Mouse (Mus musculus) lung, embryonic 14.5 days (tissue): ENCODE measurements around the gene Olfr1158. TPM values are rescaled to one million over a fixed set of nuclear protein-coding genes. Genes with fewer than 3 reads are reported as not detected.

Source experiments
- ATAC-seq: fragments of 200-750 bp; cut with Nextera tagmentation; 2 replicates; pipeline ENCODE4 v1.8.0; 2017; ENCODE audit warnings: mild to moderate bottlenecking, moderate TSS enrichment, moderate library complexity; ENCODE audit not compliant: insufficient read depth
- DNase-seq: peaks from one replicate; pipeline ENCODE4 v3.0.0-alpha.2; 2015
- H3K27ac ChIP-seq: fragments of 300-500 bp; sonication (generic); 2 replicates; pipeline ENCODE4 v1.5.1; 2014; ENCODE audit warnings: low read depth, mild to moderate bottlenecking, moderate library complexity
- H3K27me3 ChIP-seq: fragments of 300-500 bp; sonication (generic); 2 replicates; pipeline ENCODE4 v1.6.1; 2014; ENCODE audit warnings: low read length, control low read depth; ENCODE audit not compliant: insufficient read depth
- H3K36me3 ChIP-seq: fragments of 300-500 bp; sonication (generic); 2 replicates; pipeline ENCODE4 v1.6.1; 2014; ENCODE audit warnings: control low read depth; ENCODE audit not compliant: insufficient read depth
- H3K4me1 ChIP-seq: fragments of 300-500 bp; sonication (generic); 2 replicates; pipeline ENCODE4 v1.6.1; 2014; ENCODE audit warnings: antibody characterized with exemption, control low read depth; ENCODE audit not compliant: insufficient read depth
- H3K4me2 ChIP-seq: fragments of 300-500 bp; sonication (generic); 2 replicates; pipeline ENCODE4 v1.6.1; 2014; ENCODE audit warnings: mild to moderate bottlenecking
- H3K4me3 ChIP-seq: fragments of 300-500 bp; sonication (generic); 2 replicates; pipeline ENCODE4 v1.5.1; 2014; ENCODE audit warnings: low read depth, low read length
- H3K9ac ChIP-seq: fragments of 300-500 bp; sonication (generic); 2 replicates; pipeline ENCODE4 v1.6.1; 2014
- H3K9me3 ChIP-seq: fragments of 300-500 bp; sonication (generic); 2 replicates; pipeline ENCODE4 v1.6.1; 2016; ENCODE audit warnings: low read depth, low read length, control low read depth
- CTCF ChIP-seq: IDR thresholded peaks from 2 replicates; pipeline ENCODE4 v1.5.1; 2016; ENCODE audit warnings: antibody characterized with exemption, low read depth
- polyA plus RNA-seq: library from polyadenylated mRNA; unstranded; fragments of >200 nt; fragmentation: Nextera tagmentation; extraction: Ambion mirVana; gene quantifications from 2 replicates; pipeline ENCODE4 v1.2.1, GENCODE M21; 2014

Gene Olfr1158
- polyA plus RNA-seq, 1 experiment from 2014 or later = not detected

DNA sequence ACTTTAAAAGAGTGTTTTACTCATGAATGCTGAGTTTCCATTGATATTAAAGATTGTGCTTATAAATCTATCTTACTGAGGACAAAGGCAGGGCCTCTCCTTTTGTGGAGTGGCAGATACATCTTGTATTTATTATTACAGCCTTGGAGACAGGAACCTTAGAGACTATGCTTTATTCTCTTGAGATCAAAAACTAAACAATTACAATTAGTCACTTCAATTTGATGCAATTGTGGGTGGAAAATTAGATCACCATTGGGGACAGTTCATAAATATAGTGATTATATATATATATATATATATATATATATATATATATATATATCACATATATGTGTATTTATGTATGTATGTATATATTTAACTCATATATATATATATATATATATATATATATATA lies 47.7 kb downstream of the Olfr1158 start, which contains the start of gene Olfr73:
Olfr73 (minus strand) TSS at position 101 of the 400 bp plus-strand sequence.
- no peaks in the 10 kb centered on the region for H3K9me3 ChIP-seq
- no peaks in the 10 kb centered on the region for H3K36me3 ChIP-seq
- H3K4me1 ChIP-seq = no peaks in the 10 kb centered on the region
- H3K27me3 ChIP-seq = no peaks in the 10 kb centered on the region
- H3K4me3 ChIP-seq = no peak within 1 kb of the TSS
- ATAC-seq = no peak
- no peak within 1 kb of the TSS for H3K9ac ChIP-seq
- TF ChIP-seq CTCF = no peak
- H3K4me2 ChIP-seq = no peak within 1 kb of the TSS
- H3K27ac ChIP-seq = no peak within 1 kb of the TSS
- no peak for DNase-seq

Other genes starting within 250 kb of the Olfr1158 start
- not detected in 2 replicates for gene Olfr1140, start 246.4 kb upstream of the Olfr1158 start, polyA plus RNA-seq
- gene Olfr1141, start 236.1 kb upstream of the Olfr1158 start, polyA plus RNA-seq = not detected in 2 replicates
- not detected in 2 replicates for gene Olfr152, start 210.6 kb upstream of the Olfr1158 start, polyA plus RNA-seq
- gene Olfr1143, start 189.5 kb upstream of the Olfr1158 start, polyA plus RNA-seq = not detected in 2 replicates
- gene Olfr1145, start 180.3 kb upstream of the Olfr1158 start, polyA plus RNA-seq = not detected in 2 replicates
- gene Olfr1148, start 159.6 kb upstream of the Olfr1158 start, polyA plus RNA-seq = not detected in 2 replicates
- not detected in 2 replicates for gene Olfr1150-ps1, start 146.1 kb upstream of the Olfr1158 start, polyA plus RNA-seq
- not detected in 2 replicates for gene Olfr1151, start 134.3 kb upstream of the Olfr1158 start, polyA plus RNA-seq
- gene Olfr1152, start 123.6 kb upstream of the Olfr1158 start, polyA plus RNA-seq = not detected in 2 replicates
- not detected in 2 replicates for gene Olfr1153, start 95.2 kb upstream of the Olfr1158 start, polyA plus RNA-seq
- gene Olfr1154, start 84.9 kb upstream of the Olfr1158 start, polyA plus RNA-seq = not detected in 2 replicates
- not detected in 2 replicates for gene Olfr1155, start 45.0 kb upstream of the Olfr1158 start, polyA plus RNA-seq
- gene Olfr1156, start 37.0 kb upstream of the Olfr1158 start, polyA plus RNA-seq = not detected in 2 replicates
- not detected in 2 replicates for gene Olfr1157, start 21.8 kb upstream of the Olfr1158 start, polyA plus RNA-seq
- not detected in 2 replicates for gene Olfr74, start 15.4 kb upstream of the Olfr1158 start, polyA plus RNA-seq
- gene Olfr1160, start 18.2 kb downstream of the Olfr1158 start, polyA plus RNA-seq = not detected in 2 replicates
- not detected in 2 replicates for gene Olfr1161, start 32.7 kb downstream of the Olfr1158 start, polyA plus RNA-seq
- not detected in 2 replicates for gene Olfr73, start 47.6 kb downstream of the Olfr1158 start, polyA plus RNA-seq
- gene Olfr1162, start 61.0 kb downstream of the Olfr1158 start, polyA plus RNA-seq = not detected in 2 replicates
- gene Olfr1163, start 81.7 kb downstream of the Olfr1158 start, polyA plus RNA-seq = not detected in 2 replicates
- gene Olfr1164, start 103.9 kb downstream of the Olfr1158 start, polyA plus RNA-seq = not detected in 2 replicates
- not detected in 2 replicates for gene Olfr1166, start 138.2 kb downstream of the Olfr1158 start, polyA plus RNA-seq
- gene Olfr1167, start 165.1 kb downstream of the Olfr1158 start, polyA plus RNA-seq = not detected in 2 replicates
- gene Olfr1168, start 191.8 kb downstream of the Olfr1158 start, polyA plus RNA-seq = not detected in 2 replicates
- not detected in 2 replicates for gene Olfr1170, start 238.2 kb downstream of the Olfr1158 start, polyA plus RNA-seq